Mouse (Mus musculus) neural tube, embryonic 13.5 days (tissue): ENCODE measurements at regions not wholly inside any gene's neighbourhood (a gene's known extent, or its start where the extent isn't known, plus 50 kb on each side); places are given as distances from the start of the nearest gene placed in this dataset.
A peak's percentile ranks its signal among the peaks of the same experiment; 100 is the strongest.

Source experiments
- ATAC-seq: fragments of 200-750 bp; cut with Nextera tagmentation; 2 replicates; pipeline ENCODE4 v1.8.0; 2017; ENCODE audit warnings: low read depth, mild to moderate bottlenecking, moderate TSS enrichment, moderate library complexity
- H3K27ac ChIP-seq: fragments of 300-500 bp; sonication (generic); replicated peaks from 2 replicates; pipeline ENCODE4 v1.5.1; 2015; ENCODE audit warnings: moderate library complexity, mild to moderate bottlenecking, inconsistent platforms
- H3K27me3 ChIP-seq: fragments of 300-500 bp; sonication (generic); 2 replicates; pipeline ENCODE4 v1.6.1; 2015; ENCODE audit warnings: mild to moderate bottlenecking, inconsistent platforms
- H3K36me3 ChIP-seq: fragments of 300-500 bp; sonication (generic); 2 replicates; pipeline ENCODE4 v1.6.1; 2015; ENCODE audit warnings: mild to moderate bottlenecking, inconsistent platforms
- H3K4me1 ChIP-seq: fragments of 300-500 bp; sonication (generic); replicated peaks from 2 replicates; pipeline ENCODE4 v1.6.1; 2015; ENCODE audit warnings: inconsistent platforms
- H3K4me2 ChIP-seq: fragments of 300-500 bp; sonication (generic); 2 replicates; pipeline ENCODE4 v1.6.1; 2015; ENCODE audit warnings: inconsistent platforms, mild to moderate bottlenecking, moderate library complexity
- H3K4me3 ChIP-seq: fragments of 300-500 bp; sonication (generic); 2 replicates; pipeline ENCODE4 v1.5.1; 2015; ENCODE audit warnings: mild to moderate bottlenecking, inconsistent platforms
- H3K9ac ChIP-seq: fragments of 300-500 bp; sonication (generic); 2 replicates; pipeline ENCODE4 v1.6.1; 2015; ENCODE audit warnings: moderate library complexity, mild to moderate bottlenecking, inconsistent platforms
- H3K9me3 ChIP-seq: fragments of 300-500 bp; sonication (generic); 2 replicates; pipeline ENCODE4 v1.6.1; 2016; ENCODE audit warnings: inconsistent platforms
- WGBS: fragments of 180-500 bp; shearing (Covaris S2); methylation state at CpG from one replicate; pipeline ENCODE4 v1.1.7; 2015; 5-methylcytosine and 5-hydroxymethylcytosine counted together

GRCm38 (mm10) chr4:56533344-56533985, 206.4 kb upstream of the Gm26657 start:
- Histone ChIP-seq H3K36me3 (no peaks in the 10 kb centered on the region), H3K9ac (no peak overlapping the region), H3K9me3 (no peaks in the 10 kb centered on the region), H3K4me3 (no peak overlapping the region), H3K4me1 (0 out of 2 replicates have a peak, but pooled peaks cover 4% of the 10 kb centered on the region), H3K27me3 (no peaks in the 10 kb centered on the region), H3K4me2 (no peak overlapping the region), H3K27ac (no peak overlapping the region)
- ATAC-seq = no peak
- 80% methylated on average over 9 of the region's 9 CpGs for WGBS

- 43% methylated on average over 9 of the region's 9 CpGs for WGBS
- H3K4me2 ChIP-seq = no peak overlapping the region
- H3K4me1 ChIP-seq = 0 out of 2 replicates have a peak, but pooled peaks cover 4% of the 10 kb centered on the region
- no peaks in the 10 kb centered on the region for H3K36me3 ChIP-seq
- H3K4me3 ChIP-seq = no peak overlapping the region
- H3K9ac ChIP-seq = no peak overlapping the region
- no peaks in the 10 kb centered on the region for H3K27me3 ChIP-seq
- no peaks in the 10 kb centered on the region for H3K9me3 ChIP-seq
- ATAC-seq = no peak
- no peak overlapping the region for H3K27ac ChIP-seq
Measured at GRCm38 (mm10) chr4:56532921-56533320, 206.9 kb upstream of the Gm26657 start.

GRCm38 (mm10) chr4:56528571-56528970, 211.3 kb upstream of the Gm26657 start:
- no peaks in the 10 kb centered on the region for H3K36me3 ChIP-seq
- H3K9me3 ChIP-seq = no peaks in the 10 kb centered on the region
- no peaks in the 10 kb centered on the region for H3K27me3 ChIP-seq
- H3K27ac ChIP-seq = no peak overlapping the region
- H3K4me3 ChIP-seq = no peak overlapping the region
- 0 out of 2 replicates have a peak, but pooled peaks cover 4% of the 10 kb centered on the region for H3K4me1 ChIP-seq
- H3K4me2 ChIP-seq = no peak overlapping the region
- WGBS = 85% methylated on average over 2 of the region's 2 CpGs
- no peak overlapping the region for H3K9ac ChIP-seq
- no peak for ATAC-seq

GRCm38 (mm10) chr4:56524430-56524985, 215.4 kb upstream of the Gm26657 start:
- H3K9me3 ChIP-seq = no peaks in the 10 kb centered on the region
- H3K9ac ChIP-seq = no peak overlapping the region
- no peaks in the 10 kb centered on the region for H3K4me1 ChIP-seq
- no peak overlapping the region for H3K27ac ChIP-seq
- no peak overlapping the region for H3K4me2 ChIP-seq
- no peak overlapping the region for H3K4me3 ChIP-seq
- no peak for ATAC-seq
- H3K27me3 ChIP-seq = no peaks in the 10 kb centered on the region
- H3K36me3 ChIP-seq = no peaks in the 10 kb centered on the region
- 82% methylated on average over 6 of the region's 6 CpGs for WGBS

- H3K9me3 ChIP-seq = no peaks in the 10 kb centered on the region
- no peak overlapping the region for H3K9ac ChIP-seq
- no peak overlapping the region for H3K4me2 ChIP-seq
- no peak for ATAC-seq
- no peak overlapping the region for H3K27ac ChIP-seq
- no peaks in the 10 kb centered on the region for H3K27me3 ChIP-seq
- no peaks in the 10 kb centered on the region for H3K4me1 ChIP-seq
- 92% methylated on average over 4 of the region's 4 CpGs for WGBS
- H3K36me3 ChIP-seq = no peaks in the 10 kb centered on the region
- H3K4me3 ChIP-seq = no peak overlapping the region
Measured at GRCm38 (mm10) chr4:56507770-56508169, 232.1 kb upstream of the Gm26657 start.

GRCm38 (mm10) chr4:56506786-56507185, 233.1 kb upstream of the Gm26657 start:
- no peak for ATAC-seq
- Histone ChIP-seq H3K9me3 (no peaks in the 10 kb centered on the region), H3K4me1 (no peaks in the 10 kb centered on the region), H3K27ac (no peak overlapping the region), H3K9ac (no peak overlapping the region), H3K4me2 (no peak overlapping the region), H3K36me3 (no peaks in the 10 kb centered on the region), H3K4me3 (no peak overlapping the region), H3K27me3 (no peaks in the 10 kb centered on the region)
- WGBS = 87% methylated on average over 1 of the region's 1 CpGs

GRCm38 (mm10) chr4:56506067-56506466, 233.8 kb upstream of the Gm26657 start:
- Histone ChIP-seq H3K36me3 (no peaks in the 10 kb centered on the region), H3K4me1 (no peaks in the 10 kb centered on the region), H3K4me3 (no peak overlapping the region), H3K27me3 (no peaks in the 10 kb centered on the region), H3K9ac (no peak overlapping the region), H3K9me3 (no peaks in the 10 kb centered on the region), H3K4me2 (no peak overlapping the region), H3K27ac (no peak overlapping the region)
- WGBS = 79% methylated on average over 1 of the region's 1 CpGs
- no peak for ATAC-seq

- Histone ChIP-seq H3K4me1 (peaks cover 3% of the 10 kb centered on the region; the same call in 1 of the 2 replicates), H3K36me3 (no peaks in the 10 kb centered on the region), H3K4me3 (no peak overlapping the region), H3K9me3 (no peaks in the 10 kb centered on the region), H3K9ac (no peak overlapping the region), H3K27me3 (no peaks in the 10 kb centered on the region), H3K4me2 (peak overlapping the region; percentile 27; the same call in 1 of the 2 replicates), H3K27ac (no peak overlapping the region)
- ATAC-seq = peak; percentile 81
- 51% methylated on average over 16 of the region's 16 CpGs for WGBS
Measured at GRCm38 (mm10) chr4:56492537-56493221, 247.2 kb upstream of the Gm26657 start.

GRCm38 (mm10) chr4:56489361-56489760, 250.5 kb upstream of the Gm26657 start:
- WGBS = 92% methylated on average over 4 of the region's 4 CpGs
- Histone ChIP-seq H3K4me2 (no peak overlapping the region), H3K9me3 (no peaks in the 10 kb centered on the region), H3K27ac (no peak overlapping the region), H3K27me3 (no peaks in the 10 kb centered on the region), H3K4me3 (no peak overlapping the region), H3K36me3 (no peaks in the 10 kb centered on the region), H3K4me1 (peaks cover 3% of the 10 kb centered on the region; the same call in 1 of the 2 replicates), H3K9ac (no peak overlapping the region)
- no peak for ATAC-seq

- H3K9ac ChIP-seq = no peak overlapping the region
- H3K9me3 ChIP-seq = no peaks in the 10 kb centered on the region
- no peak overlapping the region for H3K27ac ChIP-seq
- no peak overlapping the region for H3K4me2 ChIP-seq
- H3K36me3 ChIP-seq = no peaks in the 10 kb centered on the region
- 85% methylated on average over 8 of the region's 8 CpGs for WGBS
- H3K27me3 ChIP-seq = no peaks in the 10 kb centered on the region
- H3K4me1 ChIP-seq = no peaks in the 10 kb centered on the region
- ATAC-seq = no peak
- H3K4me3 ChIP-seq = no peak overlapping the region
Measured at GRCm38 (mm10) chr4:56483708-56484107, 256.2 kb upstream of the Gm26657 start.

GRCm38 (mm10) chr4:56456788-56457187, 283.1 kb upstream of the Gm26657 start:
- Histone ChIP-seq H3K4me1 (no peaks in the 10 kb centered on the region), H3K9me3 (no peaks in the 10 kb centered on the region), H3K27ac (no peak overlapping the region), H3K4me2 (no peak overlapping the region), H3K27me3 (no peaks in the 10 kb centered on the region), H3K9ac (no peak overlapping the region), H3K4me3 (no peak overlapping the region), H3K36me3 (no peaks in the 10 kb centered on the region)
- WGBS = 94% methylated on average over 4 of the region's 4 CpGs
- no peak for ATAC-seq

- Histone ChIP-seq H3K9ac (no peak overlapping the region), H3K27me3 (no peaks in the 10 kb centered on the region), H3K4me2 (no peak overlapping the region), H3K27ac (no peak overlapping the region), H3K36me3 (no peaks in the 10 kb centered on the region), H3K4me1 (no peaks in the 10 kb centered on the region), H3K4me3 (no peak overlapping the region), H3K9me3 (no peaks in the 10 kb centered on the region)
- WGBS = 79% methylated on average over 8 of the region's 8 CpGs
- ATAC-seq = no peak
Measured at GRCm38 (mm10) chr4:56421575-56421974, 318.3 kb upstream of the Gm26657 start.
